Mouse (Mus musculus) liver, embryonic 15.5 days (tissue): ENCODE measurements at regions not wholly inside any gene's neighbourhood (a gene's known extent, or its start where the extent isn't known, plus 50 kb on each side); places are given as distances from the start of the nearest gene placed in this dataset.
"Not testable (repeated sequence)": the region's sequence is repeated elsewhere in the genome, so short reads cannot be mapped to it uniquely, and the experiment has no call there.

Experiments
- ATAC-seq: fragments of 200-750 bp; cut with Nextera tagmentation; 2 replicates; pipeline ENCODE4 v1.8.0; 2017; ENCODE audit warnings: moderate number of reproducible peaks, mild to moderate bottlenecking, moderate library complexity; ENCODE audit not compliant: insufficient read depth
- H3K27ac ChIP-seq: fragments of 300-500 bp; sonication (generic); replicated peaks from 2 replicates; pipeline ENCODE4 v1.5.1; 2015; ENCODE audit warnings: mild to moderate bottlenecking, inconsistent platforms
- H3K27me3 ChIP-seq: fragments of 300-500 bp; sonication (generic); 2 replicates; pipeline ENCODE4 v1.6.1; 2015; ENCODE audit warnings: mild to moderate bottlenecking, inconsistent platforms
- H3K36me3 ChIP-seq: fragments of 300-500 bp; sonication (generic); replicated peaks from 2 replicates; pipeline ENCODE4 v1.6.1; 2015; ENCODE audit warnings: moderate library complexity, mild to moderate bottlenecking, inconsistent platforms
- H3K4me1 ChIP-seq: fragments of 300-500 bp; sonication (generic); replicated peaks from 2 replicates; pipeline ENCODE4 v1.6.1; 2015; ENCODE audit warnings: inconsistent platforms
- H3K4me2 ChIP-seq: fragments of 300-500 bp; sonication (generic); 2 replicates; pipeline ENCODE4 v1.6.1; 2015; ENCODE audit warnings: moderate library complexity, mild to moderate bottlenecking, inconsistent platforms
- H3K4me3 ChIP-seq: fragments of 300-500 bp; sonication (generic); replicated peaks from 2 replicates; pipeline ENCODE4 v1.5.1; 2015; ENCODE audit warnings: mild to moderate bottlenecking, inconsistent platforms
- H3K9ac ChIP-seq: fragments of 300-500 bp; sonication (generic); 2 replicates; pipeline ENCODE4 v1.6.1; 2015; ENCODE audit warnings: moderate library complexity, mild to moderate bottlenecking, inconsistent platforms
- H3K9me3 ChIP-seq: fragments of 300-500 bp; sonication (generic); replicated peaks from 2 replicates; pipeline ENCODE4 v1.6.1; 2016; ENCODE audit warnings: inconsistent platforms
- WGBS: fragments of 180-500 bp; shearing (Covaris S2); methylation state at CpG from one replicate; pipeline ENCODE4 v1.1.7; 2015; ENCODE audit warnings: mixed read lengths; ENCODE audit not compliant: insufficient replicate concordance; 5-methylcytosine and 5-hydroxymethylcytosine counted together

DNA sequence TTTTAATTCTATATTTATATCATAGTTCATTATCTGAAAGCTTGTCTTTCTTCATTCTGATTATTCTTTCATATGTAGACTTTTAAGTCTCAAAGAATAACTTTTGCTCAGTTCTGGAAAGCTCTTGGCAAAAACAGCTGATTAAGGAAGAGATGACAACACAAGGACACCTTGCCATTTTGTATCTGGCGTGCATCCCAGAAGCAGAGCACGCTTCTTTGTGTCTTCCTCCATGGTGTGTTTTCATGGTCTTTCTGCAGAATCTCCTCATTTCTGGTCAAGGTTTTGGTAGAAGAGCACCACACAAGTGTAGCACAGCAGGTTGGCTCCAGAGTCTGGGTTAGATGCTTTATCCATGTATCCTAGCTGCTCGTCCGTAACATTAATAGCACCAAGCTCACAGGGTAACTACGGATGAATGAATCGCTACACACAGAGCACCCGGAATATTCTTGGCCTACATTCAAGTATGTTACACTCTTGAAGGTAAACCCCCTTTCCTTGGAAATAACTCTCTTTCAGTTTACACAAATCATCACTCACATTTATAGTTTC is 148.9 kb upstream of the Ddhd1 start:
- no peak for ATAC-seq
- WGBS = 78% methylated on average over 7 of the region's 7 CpGs
- Histone ChIP-seq H3K4me3 (no peak overlapping the region), H3K9ac (no peak overlapping the region), H3K36me3 (no peaks in the 10 kb centered on the region), H3K4me2 (no peak overlapping the region), H3K27me3 (no peaks in the 10 kb centered on the region), H3K27ac (no peak overlapping the region), H3K9me3 (no peaks in the 10 kb centered on the region), H3K4me1 (no peaks in the 10 kb centered on the region)

DNA sequence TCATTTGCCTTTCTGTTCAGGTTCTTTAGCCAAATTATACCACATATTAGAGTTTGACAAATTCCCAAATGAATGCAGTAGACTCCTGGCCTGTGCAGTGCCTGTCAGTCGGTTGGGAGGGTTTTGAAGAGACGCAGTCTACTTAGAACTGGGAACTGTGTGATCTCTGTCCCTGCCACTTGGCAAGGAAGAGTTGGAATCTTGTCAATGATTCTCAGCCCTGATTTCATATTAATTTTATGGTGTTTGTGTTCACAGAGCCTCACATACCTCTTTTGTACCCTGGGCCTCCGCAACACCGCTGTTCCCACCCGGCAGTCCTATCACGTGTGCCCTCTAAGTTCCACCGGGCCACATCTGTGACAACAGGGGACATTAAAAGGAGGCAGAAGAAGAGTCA is 149.8 kb upstream of the Ddhd1 start:
- no peak for ATAC-seq
- H3K27me3 ChIP-seq = no peaks in the 10 kb centered on the region
- no peaks in the 10 kb centered on the region for H3K4me1 ChIP-seq
- no peaks in the 10 kb centered on the region for H3K36me3 ChIP-seq
- no peak overlapping the region for H3K4me2 ChIP-seq
- H3K4me3 ChIP-seq = no peak overlapping the region
- WGBS = 81% methylated on average over 7 of the region's 7 CpGs
- no peaks in the 10 kb centered on the region for H3K9me3 ChIP-seq
- no peak overlapping the region for H3K27ac ChIP-seq
- no peak overlapping the region for H3K9ac ChIP-seq

DNA sequence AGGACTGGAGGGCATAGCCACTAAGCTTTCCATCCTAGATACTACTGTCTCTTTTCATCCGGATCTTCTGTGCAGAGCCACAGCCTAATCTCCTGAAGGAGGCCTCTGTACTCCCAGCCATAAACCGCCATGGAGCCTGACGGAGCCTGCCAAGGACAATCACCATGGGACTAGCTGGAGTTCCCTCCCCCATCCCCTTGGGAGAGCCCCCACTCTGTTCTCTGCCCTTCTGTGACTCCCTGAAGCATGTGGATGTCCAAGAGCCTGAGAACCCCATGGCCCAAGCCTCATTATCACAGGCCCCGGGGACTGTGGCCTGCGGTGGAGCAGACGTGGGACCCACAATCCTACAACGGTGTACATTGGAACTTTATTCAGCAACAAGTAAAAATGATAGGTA is 151.5 kb upstream of the Ddhd1 start:
- WGBS = 78% methylated on average over 7 of the region's 7 CpGs

DNA sequence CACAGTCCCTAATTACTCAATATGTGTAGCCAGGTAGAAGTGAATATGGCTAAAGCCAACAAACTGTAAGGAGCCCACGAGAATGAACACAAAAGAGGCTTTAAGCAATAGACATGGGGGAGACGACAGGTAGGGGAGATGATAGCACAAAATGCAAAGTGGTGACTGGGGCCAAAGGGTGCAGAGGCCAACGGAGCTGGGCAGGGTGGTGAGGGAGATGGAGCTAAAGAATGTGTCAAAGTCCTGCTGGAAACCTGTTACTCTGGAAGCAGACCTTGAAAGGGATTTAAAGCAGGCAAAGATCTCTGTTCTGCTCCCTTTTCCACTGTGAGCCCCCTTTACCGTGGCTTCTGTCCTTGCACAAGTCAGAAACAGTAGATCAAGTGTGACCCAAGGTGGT is 152.2 kb upstream of the Ddhd1 start:
- no peak for ATAC-seq
- no peak overlapping the region for H3K4me3 ChIP-seq
- no peak overlapping the region for H3K27ac ChIP-seq
- H3K4me2 ChIP-seq = no peak overlapping the region
- H3K4me1 ChIP-seq = no peaks in the 10 kb centered on the region
- 45% methylated on average over 4 of the region's 4 CpGs for WGBS
- no peaks in the 10 kb centered on the region for H3K9me3 ChIP-seq
- H3K9ac ChIP-seq = no peak overlapping the region
- H3K36me3 ChIP-seq = no peaks in the 10 kb centered on the region
- H3K27me3 ChIP-seq = no peaks in the 10 kb centered on the region

More for the DNA sequence above, 151.5 kb upstream of the Ddhd1 start:
- Histone ChIP-seq H3K36me3 (no peaks in the 10 kb centered on the region), H3K27ac (no peak overlapping the region), H3K4me3 (no peak overlapping the region), H3K4me1 (no peaks in the 10 kb centered on the region), H3K9me3 (no peaks in the 10 kb centered on the region), H3K9ac (no peak overlapping the region), H3K27me3 (no peaks in the 10 kb centered on the region), H3K4me2 (no peak overlapping the region)
- ATAC-seq = no peak

DNA sequence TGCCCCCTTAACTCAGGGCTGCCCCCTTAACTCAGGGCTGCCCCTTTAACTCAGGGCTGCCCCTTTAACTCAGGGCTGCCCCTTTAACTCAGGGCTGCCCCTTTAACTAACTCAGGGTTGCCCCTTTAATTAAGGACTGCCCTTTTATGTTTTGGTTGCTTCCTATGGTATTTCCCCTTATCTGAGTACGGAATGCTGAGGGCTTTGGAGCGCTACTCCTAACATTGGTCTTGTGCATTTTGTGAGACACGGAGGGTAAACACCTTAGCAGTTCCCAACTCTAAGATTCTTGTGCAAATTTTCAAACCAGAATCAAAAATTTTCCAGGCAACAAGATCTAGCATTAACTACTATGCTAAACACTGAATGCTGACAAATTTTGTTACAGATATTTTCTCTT is 152.7 kb upstream of the Ddhd1 start:
- Histone ChIP-seq H3K36me3 (no peaks in the 10 kb centered on the region), H3K27me3 (no peaks in the 10 kb centered on the region), H3K27ac (no peak overlapping the region), H3K4me1 (no peaks in the 10 kb centered on the region), H3K4me2 (no peak overlapping the region), H3K9me3 (no peaks in the 10 kb centered on the region), H3K9ac (no peak overlapping the region), H3K4me3 (no peak overlapping the region)
- ATAC-seq = no peak
- 65% methylated on average over 3 of the region's 3 CpGs for WGBS

DNA sequence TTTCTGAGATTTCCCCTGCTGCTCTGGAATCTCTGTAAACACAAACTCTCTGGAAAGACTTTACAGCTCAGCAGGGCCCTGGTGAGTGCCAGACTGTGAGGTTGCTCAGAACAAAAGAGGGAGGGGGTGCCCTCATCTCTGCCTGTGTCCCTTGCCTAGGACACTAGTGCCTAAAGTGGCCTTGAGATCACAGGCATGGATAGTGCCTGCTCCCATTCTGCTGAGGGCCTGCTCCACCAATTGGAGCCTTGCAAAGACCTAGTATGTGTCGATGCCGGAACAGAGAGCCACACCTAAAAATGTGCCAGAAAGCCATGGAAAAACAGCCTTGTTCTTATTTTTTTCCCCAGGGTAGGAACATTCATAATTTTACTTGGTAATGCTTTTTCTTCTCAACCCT is 157.7 kb upstream of the Ddhd1 start:
- Histone ChIP-seq H3K4me1 (no peaks in the 10 kb centered on the region), H3K4me3 (no peak overlapping the region), H3K4me2 (no peak overlapping the region), H3K27ac (no peak overlapping the region), H3K9me3 (no peaks in the 10 kb centered on the region), H3K9ac (no peak overlapping the region), H3K36me3 (no peaks in the 10 kb centered on the region), H3K27me3 (no peaks in the 10 kb centered on the region)
- 81% methylated on average over 2 of the region's 2 CpGs for WGBS
- no peak for ATAC-seq

DNA sequence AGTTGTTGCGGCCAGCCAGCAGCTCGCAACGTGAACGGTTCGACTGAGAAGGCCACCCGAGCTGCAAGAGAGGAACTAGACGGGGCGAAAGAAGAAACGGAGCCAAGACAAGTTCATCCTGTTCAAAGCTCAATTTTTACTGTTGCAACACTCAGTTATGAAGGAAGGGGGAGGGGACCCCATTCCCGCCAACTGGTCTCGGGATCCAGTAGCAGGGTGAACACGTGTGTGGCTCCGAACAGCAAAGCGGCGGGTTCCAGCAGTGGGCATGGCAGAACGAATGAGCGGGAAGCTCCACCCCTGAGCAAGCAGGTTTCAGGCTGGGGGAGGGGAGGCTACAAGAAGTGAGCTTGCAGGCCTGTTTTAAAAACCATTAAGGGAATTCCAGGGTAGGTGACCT is 158.7 kb upstream of the Ddhd1 start:
- not testable (repeated sequence) for ATAC-seq, H3K27ac ChIP-seq, H3K36me3 ChIP-seq, H3K9me3 ChIP-seq, H3K9ac ChIP-seq, H3K4me2 ChIP-seq, H3K4me1 ChIP-seq, H3K4me3 ChIP-seq, H3K27me3 ChIP-seq
- 79% methylated on average over 17 of the region's 17 CpGs for WGBS

DNA sequence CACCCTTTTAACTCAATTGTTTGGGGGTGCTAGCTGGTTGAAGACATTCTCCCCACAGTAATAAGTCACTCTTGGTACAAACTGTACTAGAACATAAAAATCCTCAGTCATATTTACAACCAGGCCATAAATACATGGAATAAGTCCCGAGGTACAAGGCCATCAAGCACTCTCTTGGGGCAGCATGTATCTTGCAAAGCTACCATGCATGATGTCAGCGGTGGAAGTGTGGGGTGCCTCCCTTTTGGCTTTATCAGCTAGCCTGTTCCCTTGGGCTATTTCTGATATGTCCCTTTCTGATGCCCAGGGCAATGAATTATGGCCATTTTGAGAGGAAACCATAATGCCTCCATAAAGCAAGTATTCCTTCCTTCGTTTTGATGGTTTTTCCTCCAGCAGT is 159.8 kb upstream of the Ddhd1 start:
- H3K9ac ChIP-seq = no peak overlapping the region
- no peaks in the 10 kb centered on the region for H3K4me1 ChIP-seq
- no peaks in the 10 kb centered on the region for H3K27me3 ChIP-seq
- no peak for ATAC-seq
- H3K4me3 ChIP-seq = no peak overlapping the region
- no peak overlapping the region for H3K4me2 ChIP-seq
- H3K9me3 ChIP-seq = no peaks in the 10 kb centered on the region
- no peaks in the 10 kb centered on the region for H3K36me3 ChIP-seq
- no peak overlapping the region for H3K27ac ChIP-seq
- WGBS = 45% methylated on average over 3 of the region's 3 CpGs

DNA sequence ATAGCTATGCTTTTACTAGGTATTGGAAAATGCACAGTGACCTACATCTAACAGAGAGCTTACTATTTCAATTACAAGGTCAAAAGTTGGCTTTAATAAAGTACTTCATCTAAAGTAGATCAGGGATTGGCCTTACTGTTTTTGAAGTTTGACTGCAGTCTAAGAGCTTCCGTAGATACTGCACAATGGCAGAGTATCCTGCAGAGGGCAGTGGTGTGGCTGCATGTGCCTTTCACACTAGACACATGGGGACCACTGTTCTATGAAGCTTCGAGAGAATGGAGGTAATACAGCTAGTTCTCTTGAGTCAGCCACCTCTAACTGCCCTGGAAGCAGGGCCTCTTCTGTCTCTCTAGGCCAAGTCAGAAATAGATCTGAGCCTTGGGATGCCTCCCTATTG is 166.7 kb upstream of the Ddhd1 start:
- no peak overlapping the region for H3K4me3 ChIP-seq
- ATAC-seq = no peak
- WGBS = 44% methylated on average over 2 of the region's 2 CpGs

DNA sequence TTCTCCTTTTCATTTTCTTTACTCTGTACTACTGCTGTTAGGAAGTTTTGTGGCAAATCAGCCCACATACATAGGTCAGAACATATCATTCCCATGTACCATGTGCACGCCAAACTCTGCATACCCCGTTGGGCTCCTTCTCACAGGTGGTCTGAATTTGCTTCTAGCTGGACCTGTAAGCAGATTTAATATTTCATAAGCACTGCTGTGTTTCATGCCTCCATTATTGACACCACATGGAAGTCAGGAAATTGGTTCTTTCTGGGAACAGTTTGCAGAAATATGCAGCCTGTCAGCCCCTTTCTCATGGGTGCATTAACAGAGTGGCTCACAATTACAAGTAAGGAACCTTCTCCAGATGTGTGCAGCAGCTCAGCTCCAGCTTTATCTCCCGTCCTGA is 168.1 kb upstream of the Ddhd1 start:
- Histone ChIP-seq H3K27me3 (no peaks in the 10 kb centered on the region), H3K9ac (no peak overlapping the region), H3K4me2 (no peak overlapping the region), H3K36me3 (no peaks in the 10 kb centered on the region), H3K4me3 (no peak overlapping the region), H3K27ac (no peak overlapping the region), H3K4me1 (no peaks in the 10 kb centered on the region), H3K9me3 (no peaks in the 10 kb centered on the region)
- no peak for ATAC-seq
- 69% methylated on average over 3 of the region's 3 CpGs for WGBS

More for the DNA sequence above, 166.7 kb upstream of the Ddhd1 start:
- H3K36me3 ChIP-seq = no peaks in the 10 kb centered on the region
- H3K9ac ChIP-seq = no peak overlapping the region
- H3K27me3 ChIP-seq = no peaks in the 10 kb centered on the region
- H3K4me1 ChIP-seq = no peaks in the 10 kb centered on the region
- H3K4me2 ChIP-seq = no peak overlapping the region
- H3K27ac ChIP-seq = no peak overlapping the region
- H3K9me3 ChIP-seq = no peaks in the 10 kb centered on the region

DNA sequence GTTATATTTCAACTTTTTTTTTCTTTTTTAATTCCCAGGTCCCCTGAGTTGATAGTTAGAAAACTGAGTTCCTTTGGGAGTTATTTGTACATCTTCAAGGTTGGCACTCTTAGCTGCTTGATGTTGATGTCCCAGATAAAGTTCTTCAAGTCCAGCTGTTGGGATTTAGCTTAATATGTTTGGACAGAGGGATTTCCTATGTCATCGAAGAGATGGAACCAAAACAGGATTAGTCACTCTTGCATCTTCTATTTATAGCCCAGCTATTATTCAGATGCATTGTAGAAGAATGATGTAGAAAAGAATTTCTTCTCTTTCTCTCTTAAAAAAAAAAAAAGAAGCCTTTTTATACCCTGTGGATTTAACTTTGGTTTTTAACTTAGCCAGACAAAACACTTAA is 169.2 kb upstream of the Ddhd1 start:
- no peaks in the 10 kb centered on the region for H3K4me1 ChIP-seq
- no peaks in the 10 kb centered on the region for H3K27me3 ChIP-seq
- WGBS = 37% methylated on average over 1 of the region's 1 CpGs
- H3K9me3 ChIP-seq = no peaks in the 10 kb centered on the region
- ATAC-seq = no peak
- H3K4me3 ChIP-seq = no peak overlapping the region
- H3K36me3 ChIP-seq = no peaks in the 10 kb centered on the region
- no peak overlapping the region for H3K4me2 ChIP-seq
- no peak overlapping the region for H3K27ac ChIP-seq
- H3K9ac ChIP-seq = no peak overlapping the region

DNA sequence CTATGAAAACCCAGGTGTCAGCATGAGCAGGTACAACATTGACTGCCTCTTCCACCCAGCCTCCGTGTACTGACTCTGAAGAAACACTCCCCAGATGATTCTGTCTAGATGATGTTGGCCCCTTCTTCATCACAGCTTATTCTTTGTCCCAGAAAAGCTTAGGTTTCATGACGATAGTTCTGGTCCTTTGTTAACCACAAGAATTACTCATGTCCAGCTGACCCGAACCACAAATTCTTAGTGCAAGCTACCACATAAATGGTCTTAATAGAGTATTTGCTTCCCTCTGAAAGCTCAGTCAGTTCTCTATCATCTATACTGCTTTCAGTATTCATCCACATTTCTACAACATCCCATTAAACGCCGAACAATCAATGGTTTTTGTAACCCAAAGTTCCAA is 172.5 kb upstream of the Ddhd1 start:
- H3K4me1 ChIP-seq = no peaks in the 10 kb centered on the region
- no peak overlapping the region for H3K9ac ChIP-seq
- no peak overlapping the region for H3K4me3 ChIP-seq
- ATAC-seq = no peak
- no peaks in the 10 kb centered on the region for H3K27me3 ChIP-seq
- H3K36me3 ChIP-seq = no peaks in the 10 kb centered on the region
- H3K4me2 ChIP-seq = no peak overlapping the region
- no peak overlapping the region for H3K27ac ChIP-seq
- WGBS = 67% methylated on average over 5 of the region's 5 CpGs
- H3K9me3 ChIP-seq = no peaks in the 10 kb centered on the region
